Mouse (Mus musculus): ENCODE measurements around the gene Hoxd11. TPM values are rescaled to one million over a fixed set of nuclear protein-coding genes. Genes with fewer than 3 reads are reported as not detected.

Hoxd11 gene
- total RNA-seq (2023), result not detected

GRCm38 (mm10) chr2:74678891-74679595 lies at the start of gene Hoxd11:
Hoxd11 (plus strand) TSS chr2:74679557.

GRCm38 (mm10) chr2:74659507-74660005 lies 19.8 kb upstream of the Hoxd11 start, which contains the start of gene Evx2:
Evx2 (minus strand) TSS chr2:74659557.

DNA sequence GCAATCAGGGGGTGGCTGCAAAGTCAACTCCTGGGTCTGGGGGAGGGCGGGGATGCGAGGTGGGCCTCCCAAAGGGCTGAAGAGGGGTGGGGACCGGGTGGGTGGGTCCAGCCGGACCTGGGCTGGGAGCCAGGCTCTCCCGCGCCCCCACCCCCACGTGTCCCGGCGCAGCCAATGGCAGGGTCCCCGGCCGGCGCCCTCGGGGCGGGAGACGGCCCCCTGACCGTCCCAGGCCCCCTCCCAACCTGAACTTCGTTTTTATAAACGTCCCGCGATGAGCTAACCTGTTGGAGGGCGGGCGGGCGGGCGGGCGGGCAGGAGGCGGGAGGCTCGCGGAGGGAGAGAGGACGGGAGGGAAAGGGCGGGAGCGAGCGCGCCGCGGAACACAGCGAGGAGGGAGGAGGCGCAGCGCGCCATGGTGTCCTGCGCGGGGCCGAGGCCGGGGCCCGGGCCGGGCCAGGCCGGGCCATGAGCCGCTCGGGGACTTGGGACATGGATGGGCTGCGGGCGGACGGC lies 11.5 kb upstream of the Hoxd11 start, which contains the start of gene Hoxd13:
TSS of gene Hoxd13 (plus strand) at position 469 of the 516 bp plus-strand sequence.

DNA sequence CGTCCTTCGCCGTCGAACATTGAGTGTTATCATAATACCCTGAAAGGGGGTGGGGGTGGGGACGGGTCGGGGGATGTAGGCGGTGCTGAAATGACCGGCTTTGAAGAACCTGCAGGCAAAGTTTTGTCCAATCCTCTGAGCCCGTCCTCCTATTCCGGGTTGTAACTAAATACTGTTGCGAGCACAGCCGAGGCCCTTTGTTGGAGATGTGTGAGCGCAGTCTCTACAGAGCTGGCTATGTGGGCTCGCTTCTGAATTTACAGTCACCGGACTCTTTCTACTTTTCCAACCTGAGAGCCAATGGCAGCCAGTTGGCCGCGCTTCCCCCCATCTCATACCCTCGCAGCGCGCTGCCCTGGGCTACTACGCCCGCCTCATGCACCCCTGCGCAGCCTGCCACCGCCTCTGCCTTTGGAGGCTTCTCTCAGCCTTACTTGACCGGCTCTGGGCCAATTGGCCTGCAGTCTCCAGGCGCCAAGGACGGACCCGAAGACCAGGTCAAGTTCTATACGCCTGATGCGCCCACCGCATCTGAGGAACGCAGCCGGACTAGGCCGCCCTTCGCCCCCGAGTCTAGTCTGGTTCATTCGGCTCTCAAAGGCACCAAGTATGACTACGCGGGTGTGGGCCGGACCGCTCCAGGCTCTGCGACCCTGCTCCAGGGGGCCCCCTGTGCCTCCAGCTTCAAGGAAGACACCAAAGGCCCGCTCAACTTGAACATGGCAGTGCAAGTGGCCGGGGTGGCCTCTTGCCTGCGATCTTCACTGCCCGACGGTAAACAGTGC lies 4.3 kb upstream of the Hoxd11 start, which contains the start of gene Hoxd12:
TSS of gene Hoxd12 (plus strand) at position 133 of the 785 bp plus-strand sequence.

DNA sequence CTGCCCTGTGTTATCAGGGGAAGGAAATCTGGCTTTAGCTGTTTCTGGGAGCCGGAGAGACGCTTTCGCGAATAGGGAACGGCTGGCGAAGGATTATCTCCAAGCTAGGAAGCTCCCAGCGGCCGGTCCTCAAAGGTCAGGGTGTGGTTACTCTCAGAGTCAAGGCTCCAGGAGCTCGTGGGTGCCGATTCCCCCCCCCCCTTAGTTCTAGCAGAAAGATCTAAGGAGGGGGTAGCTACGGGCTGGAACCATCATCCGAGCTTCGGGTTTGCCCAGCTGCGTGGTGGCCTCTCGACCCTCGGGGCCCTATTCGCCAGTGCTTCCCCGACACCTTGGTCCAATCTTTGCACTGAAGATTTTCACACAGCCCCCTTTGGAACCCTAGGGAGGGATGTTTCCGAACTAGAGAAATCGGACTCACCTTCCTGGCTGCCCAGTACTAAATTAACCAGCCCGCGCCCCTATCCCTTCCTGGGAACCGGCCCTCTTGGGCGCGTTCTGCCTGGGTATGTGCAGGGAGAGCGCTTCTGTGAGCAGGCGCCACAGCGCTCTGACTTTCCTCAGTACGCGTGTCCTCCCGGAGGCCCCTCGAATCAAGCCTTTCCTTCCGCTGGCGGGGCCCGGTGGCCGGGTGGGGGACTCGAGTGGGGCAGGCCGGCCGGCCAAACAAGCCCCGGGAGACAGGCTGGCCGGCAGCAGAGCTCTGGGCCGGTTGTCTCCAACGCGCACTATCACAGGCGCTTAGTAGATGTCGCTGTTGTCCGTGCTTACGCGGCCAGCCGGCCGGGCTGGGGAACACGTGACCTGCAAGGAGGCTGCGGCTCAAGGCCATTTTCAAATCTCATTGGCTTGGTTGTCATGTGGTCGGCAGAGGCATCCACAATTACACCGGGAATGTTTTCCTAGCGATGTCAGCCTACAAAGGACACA lies 11.9 kb downstream of the Hoxd11 start, which contains the start of gene Hoxd10:
TSS of gene Hoxd10 (plus strand) at position 903 of the 930 bp plus-strand sequence.

DNA sequence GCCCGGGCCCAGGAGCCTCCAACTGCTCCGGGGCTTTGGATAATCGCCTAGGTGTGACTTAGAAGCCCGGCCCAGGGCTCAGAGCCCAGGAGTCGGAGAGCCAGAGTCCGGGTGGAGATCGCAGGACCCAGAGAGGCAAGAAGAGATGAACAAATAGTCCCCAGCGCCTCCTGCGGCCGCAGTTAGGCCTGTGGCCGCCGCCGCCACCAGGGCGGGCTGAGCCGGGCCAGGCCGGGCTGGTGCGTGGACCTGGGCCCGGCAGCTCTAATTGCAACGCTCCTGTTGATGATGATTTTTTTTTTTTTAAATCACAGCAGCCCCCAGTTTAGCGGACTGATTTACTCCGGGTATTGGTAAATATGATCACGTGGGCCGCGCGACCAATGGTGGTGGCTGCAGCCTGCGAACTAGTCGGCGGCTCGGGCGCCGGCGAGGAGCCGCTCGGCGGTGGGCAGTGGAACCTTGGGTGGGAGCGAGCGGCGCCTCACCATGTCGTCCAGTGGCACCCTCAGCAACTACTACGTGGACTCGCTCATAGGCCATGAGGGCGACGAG lies 18.3 kb downstream of the Hoxd11 start, which contains the start of gene Hoxd9:
TSS of gene Hoxd9 (plus strand) at position 161 of the 555 bp plus-strand sequence.

DNA sequence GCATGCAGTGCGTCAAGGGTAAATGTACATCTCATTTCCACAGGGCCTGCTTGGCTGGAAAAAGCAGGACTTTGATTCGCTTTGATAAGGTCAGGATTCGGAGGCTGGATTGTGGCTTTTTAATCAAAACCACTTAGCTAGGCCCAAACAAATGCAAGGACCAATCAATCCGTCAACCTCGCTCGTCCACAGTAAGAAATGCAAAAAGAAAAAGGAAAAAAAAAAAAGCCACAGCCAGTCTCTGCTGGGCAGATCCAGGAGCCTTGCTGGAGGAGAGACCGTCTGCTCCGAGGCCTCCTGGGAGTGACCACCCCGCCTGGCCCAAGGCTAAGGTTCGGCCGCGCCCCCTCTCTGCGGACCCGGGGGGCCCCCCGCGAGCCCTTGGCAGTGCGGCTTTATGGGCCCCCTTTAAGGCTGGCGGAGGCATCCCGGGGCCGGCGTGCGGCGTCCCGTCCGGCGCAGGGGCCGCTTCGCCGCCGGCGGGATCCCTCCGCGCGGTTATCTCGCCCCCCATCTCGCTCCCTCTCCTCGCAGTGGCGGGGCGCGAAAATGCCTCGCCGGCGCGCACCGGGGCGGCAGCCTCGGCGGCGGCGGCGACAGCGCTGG lies 25.1 kb downstream of the Hoxd11 start, which contains the start of gene Hoxd8:
TSS of gene Hoxd8 (plus strand) at position 223 of the 606 bp plus-strand sequence.

GRCm38 (mm10) chr2:74711721-74712621 lies 32.6 kb downstream of the Hoxd11 start, which contains the start of the genes Hoxd3 and Hoxd4:
Hoxd3 (plus strand) TSS chr2:74711927.
Hoxd4 (plus strand) TSS chr2:74711929.

DNA sequence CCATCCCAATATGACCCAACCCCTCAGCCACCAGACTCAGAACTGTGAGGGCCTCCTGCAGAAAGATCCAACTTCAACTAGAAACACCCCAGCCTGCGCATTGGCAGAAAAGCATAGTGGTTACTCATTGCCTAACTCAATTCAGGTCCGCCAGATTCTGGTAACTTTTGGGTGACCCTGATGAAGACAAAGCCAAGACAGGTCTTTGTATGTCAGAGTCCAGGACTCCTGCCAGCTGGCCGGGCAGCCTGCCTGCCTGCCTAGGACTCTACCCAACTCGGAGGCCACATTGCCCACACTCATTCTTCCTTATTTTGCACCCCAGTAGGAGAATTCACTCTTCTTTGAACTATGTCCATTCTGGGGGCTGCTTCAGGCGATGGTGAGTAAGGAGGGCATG lies 47.2 kb downstream of the Hoxd11 start, which contains the start of gene Gm28230:
TSS of gene Gm28230 (plus strand) at position 178 of the 400 bp plus-strand sequence.

Other genes starting within 250 kb of the Hoxd11 start
- gene Lnpk, start 100.1 kb upstream of the Hoxd11 start, total RNA-seq (2023), result 26.9 TPM
- not detected for gene Evx2, start 20.0 kb upstream of the Hoxd11 start, total RNA-seq (2023)
- not detected for gene Hoxd13, start 11.2 kb upstream of the Hoxd11 start, total RNA-seq (2023)
- not detected for gene Hoxd12, start 4.5 kb upstream of the Hoxd11 start, total RNA-seq (2023)
- not detected for gene Hoxd10, start 12.4 kb downstream of the Hoxd11 start, total RNA-seq (2023)
- gene Hoxd9, start 18.2 kb downstream of the Hoxd11 start, total RNA-seq (2023), result not detected
- gene Hoxd8, start 25.1 kb downstream of the Hoxd11 start, total RNA-seq (2023), result not detected
- not detected for gene Hoxd3, start 32.4 kb downstream of the Hoxd11 start, total RNA-seq (2023)
- gene Hoxd4, start 32.4 kb downstream of the Hoxd11 start, total RNA-seq (2023), result not detected
- not detected for gene Gm28230, start 47.2 kb downstream of the Hoxd11 start, total RNA-seq (2023)
- not detected for gene Hoxd1, start 83.4 kb downstream of the Hoxd11 start, total RNA-seq (2023)
- gene Mtx2, start 146.2 kb downstream of the Hoxd11 start, total RNA-seq (2023), result 24.1 TPM